Mouse (Mus musculus): ENCODE data around the gene Zbtb40. TPM values are rescaled to one million over a fixed set of nuclear protein-coding genes. Genes with fewer than 3 reads are reported as not detected.

The Zbtb40 gene
- total and polyA plus RNA-seq, 2 experiments from 2014 or later: 0.87 to 6.2 TPM

DNA sequence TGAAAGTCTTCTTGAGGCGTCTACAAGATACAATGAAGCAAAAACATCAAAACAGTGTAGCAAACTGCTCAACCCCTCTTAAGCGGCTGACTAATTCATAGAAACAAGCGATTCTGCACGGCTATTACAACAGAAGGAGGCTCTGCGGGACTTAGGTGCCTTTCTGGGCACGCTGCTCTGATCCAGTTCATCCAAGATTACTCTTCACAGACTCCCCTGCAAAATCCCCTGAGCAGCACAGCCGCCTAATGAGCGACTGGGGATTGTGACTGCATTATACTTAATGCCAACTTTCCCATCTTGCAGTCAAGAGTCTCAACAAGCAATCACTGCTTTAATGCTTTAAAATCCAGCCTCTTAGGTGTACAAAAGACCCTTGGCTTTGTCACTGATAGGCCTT is 10.5 kb downstream of the Zbtb40 start:
- ATAC-seq (peak; percentile 29; the same call in 1 of the 2 replicates), DNase-seq (no peak)
- no peak overlapping the region for H3K9ac ChIP-seq
- no peak overlapping the region for H3K27ac ChIP-seq (ENCODE audit: low read depth, low read length)
- H3K4me1 ChIP-seq (ENCODE audit: insufficient read depth): 0 out of 2 replicates have a peak, but pooled peaks cover 1% of the 10 kb centered on the region
- H3K9me3 ChIP-seq (ENCODE audit: low read length): no peaks in the 10 kb centered on the region
- no peaks in the 10 kb centered on the region for H3K36me3 ChIP-seq (ENCODE audit: insufficient read depth)
- WGBS: 17% methylated on average over 8 of the region's 8 CpGs
- H3K27me3 ChIP-seq (ENCODE audit: insufficient read depth, low read length): no peaks in the 10 kb centered on the region
- H3K4me3 ChIP-seq (ENCODE audit: low read depth, low read length): no peak overlapping the region
- no peak for TF ChIP-seq CTCF (IDR thresholded peaks at IDR 0.05; ENCODE audit: low read depth)
- no peak overlapping the region for H3K4me2 ChIP-seq (ENCODE audit: low read depth)

DNA sequence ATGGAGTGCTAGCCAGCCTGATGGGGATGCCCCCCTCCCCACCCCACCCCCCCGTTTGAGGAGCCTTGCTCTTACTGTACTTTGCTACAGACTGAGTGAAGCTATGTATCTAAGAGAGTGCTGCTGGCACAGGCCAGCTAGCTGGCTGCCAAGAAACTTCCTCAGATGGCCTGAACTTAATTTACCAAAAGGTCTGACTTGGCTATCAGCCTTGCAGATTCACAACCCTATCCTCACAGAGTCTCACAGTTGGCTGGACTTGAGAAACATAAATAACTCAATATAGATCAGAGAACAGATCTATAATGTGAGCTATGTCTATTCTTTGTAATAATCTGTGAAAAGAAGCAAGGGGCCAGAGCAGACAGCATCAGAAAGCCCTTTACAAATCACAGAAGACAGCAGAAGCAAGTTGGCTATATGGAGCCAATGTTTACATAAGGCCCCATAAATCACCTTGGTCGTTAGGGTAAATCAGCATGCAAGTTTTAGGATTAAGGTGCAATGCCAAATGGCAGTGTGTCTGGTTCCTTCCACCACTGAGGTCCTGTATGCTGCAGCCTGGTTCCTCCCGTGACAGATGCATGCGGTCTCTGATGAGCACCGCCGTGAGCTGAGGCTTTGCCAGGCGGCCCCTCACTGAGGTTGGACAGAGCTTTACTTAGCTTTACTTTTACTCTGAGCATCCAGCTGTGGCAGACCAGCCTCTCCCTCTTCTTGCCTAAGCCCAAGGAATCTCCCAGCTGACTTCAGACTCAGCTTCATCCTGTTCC is 15.3 kb downstream of the Zbtb40 start:
- Histone ChIP-seq H3K4me3 (ENCODE audit: low read depth, low read length) (no peak overlapping the region), H3K36me3 (ENCODE audit: insufficient read depth) (no peaks in the 10 kb centered on the region), H3K27me3 (ENCODE audit: insufficient read depth, low read length) (no peaks in the 10 kb centered on the region), H3K27ac (ENCODE audit: low read depth, low read length) (no peak overlapping the region), H3K9ac (no peak overlapping the region), H3K4me2 (ENCODE audit: low read depth) (no peak overlapping the region), H3K9me3 (ENCODE audit: low read length) (no peaks in the 10 kb centered on the region), H3K4me1 (ENCODE audit: insufficient read depth) (no peaks in the 10 kb centered on the region; the same call in 1 of the 2 replicates)
- no peak for TF ChIP-seq CTCF (IDR thresholded peaks at IDR 0.05; ENCODE audit: low read depth)
- 37% methylated on average over 7 of the region's 7 CpGs for WGBS
- DNase-seq (no peak), ATAC-seq (no peak)

DNA sequence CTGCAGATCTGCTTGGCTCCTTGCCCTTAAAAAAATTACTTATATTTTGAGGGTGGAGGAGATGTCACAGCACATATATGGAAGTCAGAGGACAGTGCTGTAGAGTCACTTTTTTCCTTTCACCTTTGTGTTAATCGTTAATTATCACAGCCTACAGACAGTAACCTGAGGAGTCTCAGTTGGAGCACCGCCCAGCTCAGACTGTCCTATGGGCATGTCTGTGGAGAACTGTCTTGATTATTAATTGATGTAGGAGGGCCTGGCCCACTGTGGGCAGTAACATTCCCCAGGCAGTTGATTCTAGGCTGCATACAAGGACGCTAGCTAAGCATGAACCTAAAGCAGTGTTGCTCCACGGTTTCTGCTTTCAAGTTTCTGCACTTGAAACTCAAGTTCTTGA is 16.1 kb downstream of the Zbtb40 start:
- 80% methylated on average over 4 of the region's 4 CpGs for WGBS
- H3K9ac ChIP-seq: no peak overlapping the region
- H3K36me3 ChIP-seq (ENCODE audit: insufficient read depth): no peaks in the 10 kb centered on the region
- H3K4me1 ChIP-seq (ENCODE audit: insufficient read depth): no peaks in the 10 kb centered on the region; the same call in 1 of the 2 replicates
- H3K9me3 ChIP-seq (ENCODE audit: low read length): no peaks in the 10 kb centered on the region
- H3K27me3 ChIP-seq (ENCODE audit: insufficient read depth, low read length): no peaks in the 10 kb centered on the region
- ATAC-seq (no peak), DNase-seq (no peak)
- no peak overlapping the region for H3K4me2 ChIP-seq (ENCODE audit: low read depth)
- H3K27ac ChIP-seq (ENCODE audit: low read depth, low read length): no peak overlapping the region
- TF ChIP-seq CTCF (IDR thresholded peaks at IDR 0.05; ENCODE audit: low read depth): no peak
- no peak overlapping the region for H3K4me3 ChIP-seq (ENCODE audit: low read depth, low read length)

DNA sequence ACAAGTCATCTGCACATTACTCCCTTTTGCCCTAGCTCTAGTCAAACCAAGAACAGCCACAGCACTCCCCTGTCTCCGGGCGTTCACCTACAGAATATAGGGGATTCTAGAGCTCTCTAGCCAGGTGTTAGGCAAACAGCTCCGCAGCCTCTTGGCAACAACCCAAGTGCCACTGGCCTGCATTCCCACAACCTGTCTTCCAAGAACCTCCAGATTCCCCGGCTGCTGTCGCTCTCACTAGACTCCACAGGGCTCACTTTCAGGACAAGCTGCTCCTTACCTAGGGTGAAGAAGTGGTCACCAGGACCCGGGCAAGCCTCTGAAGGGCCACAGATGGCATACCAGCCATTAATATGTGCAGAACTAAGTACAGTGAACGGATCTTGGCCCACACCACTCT is 17.3 kb downstream of the Zbtb40 start:
- no peaks in the 10 kb centered on the region for H3K27me3 ChIP-seq (ENCODE audit: insufficient read depth, low read length)
- DNase-seq (no peak), ATAC-seq (no peak)
- H3K27ac ChIP-seq (ENCODE audit: low read depth, low read length): no peak overlapping the region
- 78% methylated on average over 7 of the region's 7 CpGs for WGBS
- no peak overlapping the region for H3K9ac ChIP-seq
- H3K4me3 ChIP-seq (ENCODE audit: low read depth, low read length): no peak overlapping the region
- H3K36me3 ChIP-seq (ENCODE audit: insufficient read depth): no peaks in the 10 kb centered on the region
- H3K9me3 ChIP-seq (ENCODE audit: low read length): no peaks in the 10 kb centered on the region
- H3K4me1 ChIP-seq (ENCODE audit: insufficient read depth): no peaks in the 10 kb centered on the region; the same call in 1 of the 2 replicates
- no peak overlapping the region for H3K4me2 ChIP-seq (ENCODE audit: low read depth)
- TF ChIP-seq CTCF (IDR thresholded peaks at IDR 0.05; ENCODE audit: low read depth): no peak

DNA sequence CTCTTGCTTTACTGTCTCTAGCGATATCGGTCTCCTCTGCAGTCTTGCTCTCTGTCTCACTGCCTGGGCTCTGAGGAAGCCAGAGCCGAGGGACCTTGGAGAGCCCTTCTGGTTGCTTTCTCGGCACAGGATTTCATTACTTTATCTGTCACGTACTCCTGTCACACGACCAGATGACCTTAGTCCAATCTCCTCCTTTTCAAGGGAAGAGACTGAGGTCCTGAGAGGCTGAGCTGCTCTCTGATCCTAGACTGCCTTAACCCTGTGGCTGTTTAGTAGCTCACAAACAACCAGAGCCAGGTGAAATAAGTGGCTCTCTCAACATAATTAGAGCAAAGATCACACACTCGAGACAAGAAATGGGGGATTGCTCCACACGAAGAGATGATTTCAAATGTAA is 19.3 kb downstream of the Zbtb40 start:
- H3K4me3 ChIP-seq (ENCODE audit: low read depth, low read length): no peak overlapping the region
- no peaks in the 10 kb centered on the region; the same call in 1 of the 2 replicates for H3K4me1 ChIP-seq (ENCODE audit: insufficient read depth)
- no peak overlapping the region for H3K9ac ChIP-seq
- no peak overlapping the region for H3K27ac ChIP-seq (ENCODE audit: low read depth, low read length)
- H3K4me2 ChIP-seq (ENCODE audit: low read depth): no peak overlapping the region
- WGBS: 73% methylated on average over 8 of the region's 8 CpGs
- H3K9me3 ChIP-seq (ENCODE audit: low read length): no peaks in the 10 kb centered on the region
- DNase-seq: no peak
- TF ChIP-seq CTCF (IDR thresholded peaks at IDR 0.05; ENCODE audit: low read depth): no peak
- H3K36me3 ChIP-seq (ENCODE audit: insufficient read depth): no peaks in the 10 kb centered on the region
- ATAC-seq: no peak
- no peaks in the 10 kb centered on the region for H3K27me3 ChIP-seq (ENCODE audit: insufficient read depth, low read length)

DNA sequence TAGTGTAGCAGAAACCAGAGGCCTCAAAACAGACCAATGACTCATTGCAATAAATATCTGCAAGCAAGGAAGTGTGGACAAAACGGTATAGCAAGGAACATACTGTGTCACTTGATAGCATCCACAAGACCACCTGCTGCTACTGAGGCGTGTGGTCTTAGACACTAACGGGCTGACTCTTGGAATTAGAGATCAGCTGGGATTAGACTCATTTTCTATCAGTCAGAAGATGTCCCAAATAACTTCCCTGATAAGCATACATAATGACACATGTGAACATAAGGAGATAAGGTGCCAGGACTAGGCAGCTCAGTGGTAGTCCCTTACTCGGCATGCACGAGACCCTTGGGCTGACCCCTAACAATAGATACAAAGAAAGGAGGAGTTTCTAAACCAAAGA is 21.6 kb downstream of the Zbtb40 start:
- Histone ChIP-seq H3K4me3 (ENCODE audit: low read depth, low read length) (no peak overlapping the region), H3K27me3 (ENCODE audit: insufficient read depth, low read length) (no peaks in the 10 kb centered on the region), H3K4me2 (ENCODE audit: low read depth) (no peak overlapping the region), H3K4me1 (ENCODE audit: insufficient read depth) (no peaks in the 10 kb centered on the region; the same call in 1 of the 2 replicates), H3K36me3 (ENCODE audit: insufficient read depth) (no peaks in the 10 kb centered on the region), H3K27ac (ENCODE audit: low read depth, low read length) (no peak overlapping the region), H3K9ac (no peak overlapping the region), H3K9me3 (ENCODE audit: low read length) (no peaks in the 10 kb centered on the region)
- DNase-seq: no peak
- no peak for ATAC-seq
- no peak for TF ChIP-seq CTCF (IDR thresholded peaks at IDR 0.05; ENCODE audit: low read depth)
- WGBS: 48% methylated on average over 5 of the region's 5 CpGs

DNA sequence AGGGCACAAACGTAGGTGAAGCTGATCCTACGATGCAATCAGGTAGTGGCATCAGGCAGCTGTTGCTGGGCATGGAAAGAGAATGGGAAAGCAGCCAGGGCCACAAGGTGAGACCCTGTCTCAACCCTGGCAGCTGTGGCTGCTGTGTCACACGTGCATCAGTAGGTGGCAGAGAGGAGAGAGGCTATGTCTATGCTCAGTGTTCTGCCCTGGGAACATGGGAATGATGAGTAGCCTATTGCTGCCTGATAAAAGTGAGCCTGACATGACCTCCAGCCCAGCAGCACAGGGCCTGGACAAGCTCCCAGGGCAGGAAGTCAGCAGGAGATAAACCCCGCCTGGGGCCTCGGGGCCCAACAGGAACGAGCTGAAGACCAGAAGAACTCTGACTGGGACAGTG is 23.0 kb downstream of the Zbtb40 start:
- H3K9me3 ChIP-seq (ENCODE audit: low read length): no peaks in the 10 kb centered on the region
- 72% methylated on average over 6 of the region's 6 CpGs for WGBS
- no peak for DNase-seq

More for the DNA sequence above, 23.0 kb downstream of the Zbtb40 start:
- Histone ChIP-seq H3K36me3 (ENCODE audit: insufficient read depth) (no peaks in the 10 kb centered on the region), H3K27me3 (ENCODE audit: insufficient read depth, low read length) (no peaks in the 10 kb centered on the region), H3K27ac (ENCODE audit: low read depth, low read length) (no peak overlapping the region), H3K4me1 (ENCODE audit: insufficient read depth) (no peaks in the 10 kb centered on the region; the same call in 1 of the 2 replicates), H3K9ac (no peak overlapping the region), H3K4me2 (ENCODE audit: low read depth) (no peak overlapping the region), H3K4me3 (ENCODE audit: low read depth, low read length) (no peak overlapping the region)
- TF ChIP-seq CTCF (IDR thresholded peaks at IDR 0.05; ENCODE audit: low read depth): no peak
- ATAC-seq: no peak

All from forebrain, postnatal 0 days (tissue).